9 mouse cellular contexts compared by ENCODE assay signal in genomic region chr16:5406711-5407110, GRCm38 (mm10).
DNase-seq lines count a peak whose midpoint lies in the region; ATAC-seq and TF ChIP-seq lines count a peak whose summit lies in the region.
"Had no signal": no experiment of that assay in that cellular context is flagged by ENCODE, and none has a peak within 500 bp of the region (broad histone marks: within the 10 kb centered on the region; RNA-seq: fewer than 3 reads in every experiment).

No protein-coding gene starts in this region.

- 6% methylated on average over 11 of the region's 11 CpGs for WGBS in kidney, embryonic 16.5 days
- WGBS in liver, embryonic 14.5 days (ENCODE audit: insufficient replicate concordance) = 5% methylated on average over 11 of the region's 11 CpGs

- no peaks in the 10 kb centered on the region for H3K4me1 ChIP-seq in embryonic fibroblast, embryonic 13.5 days (ENCODE audit: control insufficient read depth, insufficient read depth, low read length)
- no peaks in the 10 kb centered on the region for H3K4me1 ChIP-seq in kidney, embryonic 16.5 days (ENCODE audit: insufficient read depth, low read length)
- no peaks in the 10 kb centered on the region for H3K4me1 ChIP-seq in liver, embryonic 14.5 days (replicated peaks; ENCODE audit: control insufficient read depth in 2 of 2, insufficient read depth in 2 of 2, low read length in 1 of 2)
- H3K4me1 ChIP-seq: heart, embryonic 13.5 days had no signal

- peak; percentile 63 for DNase-seq in right cerebral cortex, adult 18-20 months
- DNase-seq in right cerebral cortex, postnatal 36 days (ENCODE audit: low spot score in 2 of 2) = no peak
- DNase-seq in adrenal gland, postnatal 36 days = peak; percentile 79 to 88
- DNase-seq in liver, embryonic 14.5 days (ENCODE audit: low read depth in 3 of 3, low spot score in 3 of 3) = peak; percentile 6 to 12 (median 9)
- DNase-seq in right cerebral cortex, adult 2 months (ENCODE audit: low spot score in 2 of 2) = peak; percentile 60 to 63

- TF ChIP-seq POLR2A in embryonic fibroblast, embryonic 13.5 days (IDR thresholded peaks at IDR 0.05; ENCODE audit: low read depth, low read length) = no peak

- no peak overlapping the region for H3K4me2 ChIP-seq in kidney, embryonic 16.5 days (replicated peaks; ENCODE audit: low read depth, low read length)
- H3K4me2 ChIP-seq in liver, embryonic 14.5 days (ENCODE audit: low read depth) = no peak overlapping the region
- H3K4me2 ChIP-seq: heart, embryonic 13.5 days had no signal

- no peaks in the 10 kb centered on the region for H3K27me3 ChIP-seq in kidney, embryonic 16.5 days (ENCODE audit: insufficient read depth, low read length)
- no peaks in the 10 kb centered on the region for H3K27me3 ChIP-seq in liver, embryonic 14.5 days (ENCODE audit: control insufficient read depth, insufficient read depth, low read length)

- H3K36me3 ChIP-seq in kidney, embryonic 16.5 days (ENCODE audit: insufficient read depth, low read length) = no peaks in the 10 kb centered on the region
- H3K36me3 ChIP-seq in liver, embryonic 14.5 days (replicated peaks; ENCODE audit: control insufficient read depth, insufficient read depth, low read depth) = no peaks in the 10 kb centered on the region
- H3K36me3 ChIP-seq: heart, embryonic 13.5 days had no signal

- no peaks in the 10 kb centered on the region for H3K9me3 ChIP-seq in kidney, embryonic 16.5 days (ENCODE audit: low read length)
- H3K9me3 ChIP-seq in liver, embryonic 14.5 days (ENCODE audit: control insufficient read depth, low read length) = no peaks in the 10 kb centered on the region
- H3K9me3 ChIP-seq: heart, embryonic 13.5 days had no signal

- no peak overlapping the region for H3K4me3 ChIP-seq in embryonic fibroblast, embryonic 13.5 days (ENCODE audit: insufficient read depth, low read length)
- H3K4me3 ChIP-seq in kidney, embryonic 16.5 days (ENCODE audit: low read length) = no peak overlapping the region
- no peak overlapping the region for H3K4me3 ChIP-seq in liver, embryonic 14.5 days (ENCODE audit: insufficient read depth in 1 of 2, low read depth in 2 of 2, low read length in 2 of 2)
- H3K4me3 ChIP-seq: heart, embryonic 13.5 days had no signal

- peak; percentile 59 for TF ChIP-seq CTCF in embryonic fibroblast, embryonic 13.5 days (IDR thresholded peaks at IDR 0.05; ENCODE audit: borderline replicate concordance, insufficient read depth, low read length)
- TF ChIP-seq CTCF in liver, embryonic 14.5 days (IDR thresholded peaks at IDR 0.05; ENCODE audit: low read depth) = peak; percentile 80

- H3K27ac ChIP-seq in embryonic fibroblast, embryonic 13.5 days (ENCODE audit: insufficient read depth, low read length) = no peak overlapping the region
- H3K27ac ChIP-seq in kidney, embryonic 16.5 days (ENCODE audit: low read length) = no peak overlapping the region
- H3K27ac ChIP-seq in liver, embryonic 14.5 days = no peak overlapping the region
- H3K27ac ChIP-seq: heart, embryonic 13.5 days had no signal

- ATAC-seq in kidney, embryonic 16.5 days (ENCODE audit: low FRiP score, low TSS enrichment) = 0 out of 2 replicates have a peak, but pooled peaks have one; percentile 54
- ATAC-seq in liver, embryonic 14.5 days (ENCODE audit: insufficient read depth) = no peak
- ATAC-seq in erythroblast, adult 5-6 weeks (replicated peaks; ENCODE audit: low FRiP score, poor library complexity, severe bottlenecking) = no peak

- no peak for TF ChIP-seq EP300 in liver, embryonic 14.5 days (IDR thresholded peaks at IDR 0.05; ENCODE audit: low read depth)

- H3K9ac ChIP-seq in kidney, embryonic 16.5 days (replicated peaks; ENCODE audit: low read length) = no peak overlapping the region
- no peak overlapping the region for H3K9ac ChIP-seq in liver, embryonic 14.5 days (replicated peaks)
- H3K9ac ChIP-seq: heart, embryonic 13.5 days had no signal

Comparison
In these comparisons a context has a peak if more than half of its experiments do, and no peak if none do; other contexts are left out.
1. DNase-seq: peak in right cerebral cortex, adult 18-20 months (single experiment), adrenal gland, postnatal 36 days (2 of 2), liver, embryonic 14.5 days (3 of 3) and right cerebral cortex, adult 2 months (2 of 2); none in right cerebral cortex, postnatal 36 days (0 of 2).